Mouse (Mus musculus) spleen, adult 2 months (tissue): ENCODE measurements around the gene Tap1. TPM values are rescaled to one million over a fixed set of nuclear protein-coding genes. Genes with fewer than 3 reads are reported as not detected.

ENCODE experiments used
- DNase-seq, 2 experiments: peaks; one replicate each; pipeline versions ENCODE4 v3.0.0 to v3.0.0-alpha.2; 2012 to 2021; ENCODE audit warnings: low spot score in 2 of 2, low read depth in 1 of 2
- H3K27ac ChIP-seq: fragments of 200-500 bp; 2 replicates; pipeline ENCODE4 v1.5.1; 2012; ENCODE audit warnings: low read length, inconsistent platforms; ENCODE audit not compliant: insufficient read depth
- H3K27me3 ChIP-seq: fragments of 200-500 bp; 2 replicates; pipeline ENCODE4 v1.6.1; 2012; ENCODE audit warnings: mild to moderate bottlenecking, moderate library complexity, low read length, inconsistent platforms; ENCODE audit not compliant: control insufficient read depth, insufficient read depth
- H3K36me3 ChIP-seq: fragments of 200-500 bp; 2 replicates; pipeline ENCODE4 v1.6.1; 2012; ENCODE audit warnings: mild to moderate bottlenecking, low read length, inconsistent platforms; ENCODE audit not compliant: control insufficient read depth, insufficient read depth
- H3K4me1 ChIP-seq: fragments of 200-500 bp; 2 replicates; pipeline ENCODE4 v1.6.1; 2011; ENCODE audit warnings: inconsistent platforms; ENCODE audit not compliant: control insufficient read depth, insufficient read depth, insufficient read length
- H3K4me3 ChIP-seq: fragments of 200-500 bp; 2 replicates; pipeline ENCODE4 v1.5.1; 2011; ENCODE audit warnings: mild to moderate bottlenecking, inconsistent platforms; ENCODE audit not compliant: insufficient read depth, insufficient read length; ENCODE audit errors: extremely low read depth
- CTCF ChIP-seq: fragments of 200-500 bp; IDR thresholded peaks from 2 replicates; pipeline ENCODE4 v1.5.1; 2011; ENCODE audit warnings: mild to moderate bottlenecking, inconsistent platforms; ENCODE audit not compliant: insufficient read depth, insufficient read length, insufficient replicate concordance; ENCODE audit errors: extremely low read depth
- POLR2A ChIP-seq: fragments of 200-500 bp; IDR thresholded peaks from 2 replicates; pipeline ENCODE4 v1.6.1; 2011; ENCODE audit warnings: low read depth, low read length, inconsistent platforms
- WGBS: fragments of 180-500 bp; shearing (Covaris S2); methylation state at CpG from one replicate; pipeline ENCODE4 v1.1.7; 2018; 5-methylcytosine and 5-hydroxymethylcytosine counted together
- polyA plus RNA-seq: library from polyadenylated mRNA; depleted of rRNA; stranded (reverse); fragments of >200 nt; gene quantifications from 2 replicates; pipeline ENCODE4 v1.2.3, GENCODE M21; 2012; rRNA removed

The Tap1 gene
- polyA plus RNA-seq, 1 experiment = 144 TPM

- Histone ChIP-seq H3K4me3 (peak within 1 kb of the TSS; percentile 77), H3K4me1 (peaks cover 4% of the 10 kb centered on the region; the same call in 1 of the 2 replicates), H3K36me3 (peaks cover 18% of the 10 kb centered on the region), H3K27me3 (no peaks in the 10 kb centered on the region), H3K27ac (peak within 1 kb of the TSS; percentile 100)
- no peak for TF ChIP-seq CTCF
- TF ChIP-seq POLR2A = 0 out of 2 replicates have a peak, but pooled peaks have one; percentile 18
- 25% methylated on average over 3 of the region's 3 CpGs for WGBS
- peak; percentile 80 to 94 for DNase-seq
These were observed 51.4 kb downstream of the Tap1 start, which contains the start of gene H2-Ob for GRCm38 (mm10) chr17:34238706-34239105. H2-Ob (plus strand) TSS chr17:34238903.

GRCm38 (mm10) chr17:34239601-34240041 lies 52.3 kb downstream of the Tap1 start:
- 5% methylated on average over 10 of the region's 10 CpGs for WGBS
- Histone ChIP-seq H3K4me1 (peaks cover 4% of the 10 kb centered on the region; the same call in 1 of the 2 replicates), H3K4me3 (peak overlapping the region; percentile 71), H3K27me3 (no peaks in the 10 kb centered on the region), H3K36me3 (peaks cover 26% of the 10 kb centered on the region), H3K27ac (peak overlapping the region; percentile 100)
- TF ChIP-seq POLR2A (peak; percentile 66), CTCF (no peak)
- peak; percentile 55 to 93 for DNase-seq

- peak overlapping the region; percentile 100 for H3K27ac ChIP-seq
- TF ChIP-seq POLR2A (no peak), CTCF (no peak)
- H3K4me1 ChIP-seq = peaks cover 4% of the 10 kb centered on the region; the same call in 1 of the 2 replicates
- 24% methylated on average over 3 of the region's 3 CpGs for WGBS
- DNase-seq = no peak
- peak overlapping the region; percentile 61 for H3K4me3 ChIP-seq
- H3K27me3 ChIP-seq = no peaks in the 10 kb centered on the region
- peaks cover 26% of the 10 kb centered on the region for H3K36me3 ChIP-seq
These were observed 53.0 kb downstream of the Tap1 start for GRCm38 (mm10) chr17:34240366-34240765.

GRCm38 (mm10) chr17:34240916-34241315 lies 53.6 kb downstream of the Tap1 start:
- peaks cover 4% of the 10 kb centered on the region; the same call in 1 of the 2 replicates for H3K4me1 ChIP-seq
- peak overlapping the region; percentile 45 for H3K27ac ChIP-seq
- no peak for DNase-seq

GRCm38 (mm10) chr17:34244656-34245055 lies 57.3 kb downstream of the Tap1 start:
- no peak overlapping the region for H3K27ac ChIP-seq
- no peak for DNase-seq
- peaks cover 7% of the 10 kb centered on the region; the same call in 1 of the 2 replicates for H3K4me1 ChIP-seq
- no peak overlapping the region for H3K4me3 ChIP-seq
- H3K27me3 ChIP-seq = no peaks in the 10 kb centered on the region
- TF ChIP-seq POLR2A (no peak), CTCF (no peak)
- WGBS = 88% methylated on average over 4 of the region's 4 CpGs
- H3K36me3 ChIP-seq = peaks cover 29% of the 10 kb centered on the region

More at GRCm38 (mm10) chr17:34240916-34241315, 53.6 kb downstream of the Tap1 start:
- no peak overlapping the region; the same call in 1 of the 2 replicates for H3K4me3 ChIP-seq
- no peak for TF ChIP-seq CTCF
- no peak for TF ChIP-seq POLR2A
- peaks cover 29% of the 10 kb centered on the region for H3K36me3 ChIP-seq
- H3K27me3 ChIP-seq = no peaks in the 10 kb centered on the region
- 82% methylated on average over 6 of the region's 6 CpGs for WGBS

Other genes starting within 250 kb of the Tap1 start
- gene Pfdn6, start 247.2 kb upstream of the Tap1 start, polyA plus RNA-seq = 13.8 and 16.0 TPM in 2 replicates
- 20.5 and 26.7 TPM in 2 replicates for gene Wdr46, start 246.9 kb upstream of the Tap1 start, polyA plus RNA-seq
- 18.9 and 20.6 TPM in 2 replicates for gene B3galt4, start 236.1 kb upstream of the Tap1 start, polyA plus RNA-seq
- 58.0 and 73.2 TPM in 2 replicates for gene Vps52, start 231.7 kb upstream of the Tap1 start, polyA plus RNA-seq
- gene Rps18, start 231.6 kb upstream of the Tap1 start, polyA plus RNA-seq = 476 and 550 TPM in 2 replicates
- gene H2-K1, start 187.2 kb upstream of the Tap1 start, polyA plus RNA-seq = 5,070 and 5,425 TPM in 2 replicates
- gene Ring1, start 162.9 kb upstream of the Tap1 start, polyA plus RNA-seq = 52.0 and 61.3 TPM in 2 replicates
- gene H2-Ke6, start 159.5 kb upstream of the Tap1 start, polyA plus RNA-seq = 122 and 202 TPM in 2 replicates
- gene Slc39a7, start 155.9 kb upstream of the Tap1 start, polyA plus RNA-seq = 86.8 and 99.4 TPM in 2 replicates
- 76.9 and 99.7 TPM in 2 replicates for gene Rxrb, start 155.7 kb upstream of the Tap1 start, polyA plus RNA-seq
- 4.7 and 6.4 TPM in 2 replicates for gene Col11a2, start 148.1 kb upstream of the Tap1 start, polyA plus RNA-seq
- gene H2-Oa, start 95.2 kb upstream of the Tap1 start, polyA plus RNA-seq = 228 and 326 TPM in 2 replicates
- 302 and 363 TPM in 2 replicates for gene H2-DMa, start 68.0 kb upstream of the Tap1 start, polyA plus RNA-seq
- 97.9 and 112 TPM in 2 replicates for gene Brd2, start 64.9 kb upstream of the Tap1 start, polyA plus RNA-seq
- gene H2-DMb2, start 44.2 kb upstream of the Tap1 start, polyA plus RNA-seq = 456 and 587 TPM in 2 replicates
- 322 and 426 TPM in 2 replicates for gene H2-DMb1, start 34.5 kb upstream of the Tap1 start, polyA plus RNA-seq
- 159 and 225 TPM in 2 replicates for gene Psmb9, start 211 bp downstream of the Tap1 start, polyA plus RNA-seq
- gene Psmb8, start 10.2 kb downstream of the Tap1 start, polyA plus RNA-seq = 260 and 307 TPM in 2 replicates
- gene Tap2, start 16.0 kb downstream of the Tap1 start, polyA plus RNA-seq = 83.0 and 111 TPM in 2 replicates
- gene H2-Ob, start 51.4 kb downstream of the Tap1 start, polyA plus RNA-seq = 318 and 334 TPM in 2 replicates
- 5,504 and 8,483 TPM in 2 replicates for gene H2-Ab1, start 70.1 kb downstream of the Tap1 start, polyA plus RNA-seq
- 1,846 and 1,869 TPM in 2 replicates for gene H2-Aa, start 100.3 kb downstream of the Tap1 start, polyA plus RNA-seq
- 1,025 and 1,109 TPM in 2 replicates for gene H2-Eb1, start 118.3 kb downstream of the Tap1 start, polyA plus RNA-seq
- 11.4 and 13.5 TPM in 2 replicates for gene H2-Eb2, start 138.1 kb downstream of the Tap1 start, polyA plus RNA-seq
- 4.1 and 4.4 TPM in 2 replicates for gene Btnl2, start 167.3 kb downstream of the Tap1 start, polyA plus RNA-seq
- gene Btnl1, start 189.6 kb downstream of the Tap1 start, polyA plus RNA-seq = 0.35 and 0.56 TPM in 2 replicates
- gene BC051142, start 211.3 kb downstream of the Tap1 start, polyA plus RNA-seq = 1.1 and 1.8 TPM in 2 replicates